Mouse (Mus musculus): ENCODE data around the gene Fgfrl1.

DNA sequence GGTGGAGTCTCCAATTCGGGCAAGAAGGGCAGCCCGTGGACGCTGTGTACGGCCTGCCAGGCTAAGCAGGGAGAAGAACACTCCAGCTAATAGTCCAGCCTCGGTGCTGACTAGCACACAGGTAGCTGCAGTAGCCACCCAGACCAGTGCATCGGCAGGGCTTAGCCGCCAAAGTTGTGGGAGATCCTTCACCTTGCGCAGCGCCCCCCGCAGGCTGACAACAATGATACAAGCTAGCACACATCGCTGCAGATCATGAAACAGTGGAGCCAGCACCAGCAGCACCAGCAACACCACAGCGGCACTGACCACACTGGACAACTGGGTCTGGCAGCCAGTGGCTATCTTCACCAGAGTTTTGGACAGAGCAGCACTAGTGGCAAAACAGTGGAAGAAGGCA, 20.4 kb upstream of the Fgfrl1 start:
- TF ChIP-seq CTCF (IDR thresholded peaks at IDR 0.05; ENCODE audit: low read depth) (peak; percentile 37), EP300 (IDR thresholded peaks at IDR 0.05; ENCODE audit: low read depth) (no peak)

Measured in liver, postnatal 0 days (tissue).